Mouse (Mus musculus): ENCODE results near the gene Slc17a8.

The Slc17a8 gene

GRCm38 (mm10) chr10:89527054-89527453 is 94.0 kb downstream of the Slc17a8 start:
- no peak for DNase-seq (ENCODE audit: low spot score)

GRCm38 (mm10) chr10:89525823-89526222 is 95.2 kb downstream of the Slc17a8 start:
- DNase-seq (ENCODE audit: low spot score), result no peak
